Mouse (Mus musculus): ENCODE measurements around the gene Doc2g. TPM values are rescaled to one million over a fixed set of nuclear protein-coding genes. Genes with fewer than 3 reads are reported as not detected.

Gene Doc2g
- total and polyA plus RNA-seq, 3 experiments: 3.3 to 10.0 (median 4.7) TPM

GRCm38 (mm10) chr19:3986334-3986733 is 16.8 kb upstream of the Doc2g start, which contains the start of gene Acy3:
Gene Acy3, plus strand, starts transcription at chr19:3986570.
- Histone ChIP-seq H3K27me3 (ENCODE audit: insufficient read depth, low read length) (peaks cover 35% of the 10 kb centered on the region), H3K4me1 (ENCODE audit: insufficient read depth, low read depth, low read length) (peaks cover 10% of the 10 kb centered on the region), H3K9me3 (replicated peaks) (no peaks in the 10 kb centered on the region), H3K4me3 (ENCODE audit: low read depth, low read length) (no peak within 1 kb of the TSS), H3K36me3 (replicated peaks) (no peaks in the 10 kb centered on the region)
- 0 out of 2 replicates have a peak, but pooled peaks have one; percentile 8 for ATAC-seq (ENCODE audit: extremely low read depth, insufficient number of reproducible peaks, low FRiP score, poor library complexity, severe bottlenecking)
- peak; percentile 68 for DNase-seq (ENCODE audit: low spot score)
- TF ChIP-seq CTCF (IDR thresholded peaks at IDR 0.05; ENCODE audit: low read depth, low read length) (no peak), GATA2 (IDR thresholded peaks at IDR 0.05; ENCODE audit: borderline replicate concordance, low read depth, low read length) (no peak), POLR2AphosphoS5 (IDR thresholded peaks at IDR 0.05; ENCODE audit: insufficient replicate concordance, low read depth, low read length) (no peak), GATA1 (IDR thresholded peaks at IDR 0.05; ENCODE audit: borderline replicate concordance, low read length) (no peak), TAL1 (conservative IDR thresholded peaks at IDR 0.05; ENCODE audit: low read depth, low read length) (no peak)

DNA sequence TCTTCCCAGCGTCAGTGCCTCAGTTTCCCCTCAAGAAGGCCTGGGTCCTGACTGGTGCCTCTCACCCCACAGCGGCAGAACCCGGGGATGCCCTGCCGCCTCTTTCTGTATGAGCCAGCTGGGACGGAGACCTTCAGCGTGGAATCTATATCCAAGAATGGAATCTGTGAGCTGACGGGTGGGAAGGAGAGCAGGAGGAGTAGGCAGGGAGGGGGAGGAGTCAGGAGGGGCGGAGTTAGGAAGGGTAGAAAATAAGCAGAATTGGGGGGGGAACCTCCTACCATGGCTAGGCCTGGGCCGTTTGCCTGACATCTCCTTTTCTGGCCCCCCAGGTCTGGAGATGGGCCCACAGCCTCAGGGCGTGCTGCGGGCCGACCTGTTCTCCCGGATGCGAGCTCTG is 15.0 kb upstream of the Doc2g start:
- H3K4me3 ChIP-seq (ENCODE audit: low read depth, low read length): no peak overlapping the region
- peaks cover 10% of the 10 kb centered on the region for H3K4me1 ChIP-seq (ENCODE audit: insufficient read depth, low read depth, low read length)
- peaks cover 42% of the 10 kb centered on the region for H3K27me3 ChIP-seq (ENCODE audit: insufficient read depth, low read length)
- DNase-seq (ENCODE audit: low spot score): no peak
- H3K9me3 ChIP-seq (replicated peaks): no peaks in the 10 kb centered on the region
- TF ChIP-seq TAL1 (conservative IDR thresholded peaks at IDR 0.05; ENCODE audit: low read depth, low read length): no peak
- TF ChIP-seq CTCF (IDR thresholded peaks at IDR 0.05; ENCODE audit: low read depth, low read length): no peak
- no peak for TF ChIP-seq GATA1 (IDR thresholded peaks at IDR 0.05; ENCODE audit: borderline replicate concordance, low read length)
- no peak for TF ChIP-seq POLR2AphosphoS5 (IDR thresholded peaks at IDR 0.05; ENCODE audit: insufficient replicate concordance, low read depth, low read length)
- ATAC-seq (ENCODE audit: extremely low read depth, insufficient number of reproducible peaks, low FRiP score, poor library complexity, severe bottlenecking): no peak
- H3K36me3 ChIP-seq (replicated peaks): no peaks in the 10 kb centered on the region

DNA sequence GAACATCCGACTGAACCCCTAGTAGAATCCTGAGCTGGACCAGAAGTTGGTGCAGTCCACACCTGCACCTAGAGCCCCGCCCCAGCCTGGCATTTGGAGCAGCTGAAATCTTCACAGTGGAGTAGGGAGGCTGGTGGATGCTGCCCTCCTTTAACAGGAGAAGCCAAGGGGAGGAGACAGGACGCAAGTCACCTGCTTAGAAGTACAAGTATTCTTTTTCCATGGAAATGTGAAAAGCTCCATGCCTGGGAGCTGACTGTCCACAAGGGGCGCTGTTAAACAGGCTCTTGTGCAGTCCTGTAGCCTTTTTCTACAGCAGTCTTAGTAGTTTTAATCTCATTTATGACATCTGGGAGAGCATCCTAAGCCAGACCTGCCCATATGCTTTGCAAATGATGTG is 14.4 kb upstream of the Doc2g start:
- Histone ChIP-seq H3K4me1 (ENCODE audit: insufficient read depth, low read depth, low read length) (peaks cover 10% of the 10 kb centered on the region), H3K36me3 (replicated peaks) (no peaks in the 10 kb centered on the region), H3K27me3 (ENCODE audit: insufficient read depth, low read length) (peaks cover 40% of the 10 kb centered on the region), H3K4me3 (ENCODE audit: low read depth, low read length) (no peak overlapping the region), H3K9me3 (replicated peaks) (no peaks in the 10 kb centered on the region)
- no peak for TF ChIP-seq CTCF (IDR thresholded peaks at IDR 0.05; ENCODE audit: low read depth, low read length)
- TF ChIP-seq TAL1 (conservative IDR thresholded peaks at IDR 0.05; ENCODE audit: low read depth, low read length): no peak
- TF ChIP-seq POLR2AphosphoS5 (IDR thresholded peaks at IDR 0.05; ENCODE audit: insufficient replicate concordance, low read depth, low read length): no peak
- no peak for TF ChIP-seq GATA1 (IDR thresholded peaks at IDR 0.05; ENCODE audit: borderline replicate concordance, low read length)
- TF ChIP-seq GATA2 (IDR thresholded peaks at IDR 0.05; ENCODE audit: borderline replicate concordance, low read depth, low read length): no peak
- ATAC-seq (ENCODE audit: extremely low read depth, insufficient number of reproducible peaks, low FRiP score, poor library complexity, severe bottlenecking) (no peak), DNase-seq (ENCODE audit: low spot score) (no peak)

DNA sequence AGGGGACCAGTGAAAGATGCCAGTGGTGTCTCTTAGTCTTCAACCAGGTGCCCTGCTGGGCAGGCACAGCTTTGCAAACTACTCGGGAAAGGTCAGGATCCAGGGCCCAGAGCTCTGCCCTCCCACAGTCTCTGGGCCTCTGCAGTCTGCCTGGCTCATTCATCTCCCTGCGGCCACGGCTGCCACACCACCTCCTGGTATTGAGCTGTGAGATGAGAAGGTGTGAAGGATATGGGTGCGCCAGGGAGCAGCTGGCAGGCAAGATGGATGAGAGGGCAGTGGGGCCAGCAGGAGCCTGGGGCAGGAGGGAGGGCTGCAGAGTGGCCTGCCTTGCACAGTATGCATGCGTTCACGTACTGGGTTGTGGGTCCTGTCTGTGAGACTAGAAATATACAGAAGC is 12.3 kb upstream of the Doc2g start:
- DNase-seq (ENCODE audit: low spot score): no peak
- peaks cover 43% of the 10 kb centered on the region for H3K27me3 ChIP-seq (ENCODE audit: insufficient read depth, low read length)
- H3K4me3 ChIP-seq (ENCODE audit: low read depth, low read length): no peak overlapping the region
- ATAC-seq (ENCODE audit: extremely low read depth, insufficient number of reproducible peaks, low FRiP score, poor library complexity, severe bottlenecking): no peak
- TF ChIP-seq POLR2AphosphoS5 (IDR thresholded peaks at IDR 0.05; ENCODE audit: insufficient replicate concordance, low read depth, low read length) (no peak), CTCF (IDR thresholded peaks at IDR 0.05; ENCODE audit: low read depth, low read length) (no peak), GATA1 (IDR thresholded peaks at IDR 0.05; ENCODE audit: borderline replicate concordance, low read length) (no peak), TAL1 (conservative IDR thresholded peaks at IDR 0.05; ENCODE audit: low read depth, low read length) (no peak), GATA2 (IDR thresholded peaks at IDR 0.05; ENCODE audit: borderline replicate concordance, low read depth, low read length) (no peak)
- H3K9me3 ChIP-seq (replicated peaks): no peaks in the 10 kb centered on the region
- no peaks in the 10 kb centered on the region for H3K36me3 ChIP-seq (replicated peaks)
- peaks cover 10% of the 10 kb centered on the region for H3K4me1 ChIP-seq (ENCODE audit: insufficient read depth, low read depth, low read length)

DNA sequence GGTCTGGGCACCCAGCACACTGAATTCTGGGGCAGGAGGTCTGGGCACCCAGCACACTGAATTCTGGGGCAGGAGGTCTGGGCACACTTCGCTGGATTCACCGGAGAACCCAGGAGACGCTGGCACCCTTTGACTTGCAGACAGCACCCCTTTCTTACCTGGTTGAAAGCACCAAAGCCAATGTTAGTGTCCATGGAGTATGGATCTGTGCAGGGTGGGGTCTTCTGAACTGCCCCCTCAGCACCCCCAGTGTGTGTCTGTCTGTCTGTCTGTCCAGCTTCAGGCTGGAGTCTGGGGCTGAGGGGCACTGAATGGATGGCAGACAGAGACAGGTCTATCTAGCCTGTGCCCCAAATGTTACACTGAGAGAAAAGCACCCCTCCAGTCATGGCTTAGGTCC is 11.6 kb upstream of the Doc2g start:
- Histone ChIP-seq H3K36me3 (replicated peaks) (no peaks in the 10 kb centered on the region), H3K9me3 (replicated peaks) (no peaks in the 10 kb centered on the region), H3K4me3 (ENCODE audit: low read depth, low read length) (no peak overlapping the region), H3K4me1 (ENCODE audit: insufficient read depth, low read depth, low read length) (peaks cover 7% of the 10 kb centered on the region), H3K27me3 (ENCODE audit: insufficient read depth, low read length) (peaks cover 51% of the 10 kb centered on the region)
- no peak for TF ChIP-seq TAL1 (conservative IDR thresholded peaks at IDR 0.05; ENCODE audit: low read depth, low read length)
- no peak for TF ChIP-seq POLR2AphosphoS5 (IDR thresholded peaks at IDR 0.05; ENCODE audit: insufficient replicate concordance, low read depth, low read length)
- no peak for TF ChIP-seq CTCF (IDR thresholded peaks at IDR 0.05; ENCODE audit: low read depth, low read length)
- TF ChIP-seq GATA1 (IDR thresholded peaks at IDR 0.05; ENCODE audit: borderline replicate concordance, low read length): no peak
- no peak for TF ChIP-seq GATA2 (IDR thresholded peaks at IDR 0.05; ENCODE audit: borderline replicate concordance, low read depth, low read length)
- DNase-seq (ENCODE audit: low spot score) (no peak), ATAC-seq (ENCODE audit: extremely low read depth, insufficient number of reproducible peaks, low FRiP score, poor library complexity, severe bottlenecking) (no peak)

DNA sequence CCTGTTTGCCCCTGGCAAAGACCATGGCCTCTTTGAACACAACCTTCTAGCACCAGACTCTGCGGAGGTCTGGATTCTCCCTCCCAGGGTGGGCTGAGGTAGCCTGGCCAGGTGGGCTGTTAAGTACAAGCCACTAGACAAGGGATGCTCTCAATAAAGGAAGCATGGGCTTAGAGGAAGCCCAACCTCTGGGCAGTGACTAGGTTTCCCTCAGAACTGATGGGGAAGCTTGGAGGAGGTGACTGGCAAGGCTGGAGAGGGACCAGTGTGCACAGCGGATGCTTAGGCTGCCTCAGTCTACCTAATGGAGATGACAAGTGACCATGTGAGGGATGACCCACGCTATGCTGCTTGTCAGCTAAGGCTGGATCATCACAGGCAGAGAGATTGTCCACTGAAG is 11.1 kb upstream of the Doc2g start:
- Histone ChIP-seq H3K27me3 (ENCODE audit: insufficient read depth, low read length) (peaks cover 52% of the 10 kb centered on the region), H3K4me1 (ENCODE audit: insufficient read depth, low read depth, low read length) (peaks cover 3% of the 10 kb centered on the region; the same call in 1 of the 2 replicates), H3K4me3 (ENCODE audit: low read depth, low read length) (no peak overlapping the region), H3K36me3 (replicated peaks) (no peaks in the 10 kb centered on the region), H3K9me3 (replicated peaks) (no peaks in the 10 kb centered on the region)
- no peak for TF ChIP-seq CTCF (IDR thresholded peaks at IDR 0.05; ENCODE audit: low read depth, low read length)
- DNase-seq (ENCODE audit: low spot score): no peak
- no peak for ATAC-seq (ENCODE audit: extremely low read depth, insufficient number of reproducible peaks, low FRiP score, poor library complexity, severe bottlenecking)

DNA sequence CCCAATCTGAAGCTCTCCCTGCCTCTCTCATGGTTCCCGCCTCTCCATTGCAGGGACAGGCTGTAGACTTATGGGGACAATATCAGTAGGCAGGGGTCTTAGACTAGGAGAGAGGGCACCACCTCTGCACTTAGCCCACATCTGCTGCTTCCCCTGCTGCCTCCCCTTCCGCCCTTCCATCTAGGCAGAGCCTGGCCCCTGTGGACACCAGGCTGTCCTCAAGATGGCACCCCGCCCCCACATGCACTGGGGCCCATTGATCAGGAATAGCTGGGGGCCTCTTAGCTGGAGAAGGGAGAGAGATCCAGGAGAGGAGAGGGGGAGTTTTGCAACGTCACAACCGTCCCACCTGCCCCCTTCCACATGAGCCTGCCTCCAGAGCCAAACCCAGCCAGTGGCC is 10.7 kb upstream of the Doc2g start, which contains the start of gene Tbx10:
Gene Tbx10 (plus strand): TSS at position 337 of the 400 bp plus-strand sequence.
- DNase-seq (ENCODE audit: low spot score) (no peak), ATAC-seq (ENCODE audit: extremely low read depth, insufficient number of reproducible peaks, low FRiP score, poor library complexity, severe bottlenecking) (no peak)
- H3K27me3 ChIP-seq (ENCODE audit: insufficient read depth, low read length): peaks cover 55% of the 10 kb centered on the region
- H3K4me3 ChIP-seq (ENCODE audit: low read depth, low read length): peak within 1 kb of the TSS; percentile 1; the same call in 1 of the 2 replicates
- TF ChIP-seq GATA2 (IDR thresholded peaks at IDR 0.05; ENCODE audit: borderline replicate concordance, low read depth, low read length) (no peak), GATA1 (IDR thresholded peaks at IDR 0.05; ENCODE audit: borderline replicate concordance, low read length) (no peak), TAL1 (conservative IDR thresholded peaks at IDR 0.05; ENCODE audit: low read depth, low read length) (no peak), CTCF (IDR thresholded peaks at IDR 0.05; ENCODE audit: low read depth, low read length) (no peak), POLR2AphosphoS5 (IDR thresholded peaks at IDR 0.05; ENCODE audit: insufficient replicate concordance, low read depth, low read length) (no peak)
- no peaks in the 10 kb centered on the region for H3K9me3 ChIP-seq (replicated peaks)
- H3K4me1 ChIP-seq (ENCODE audit: insufficient read depth, low read depth, low read length): no peaks in the 10 kb centered on the region
- H3K36me3 ChIP-seq (replicated peaks): no peaks in the 10 kb centered on the region
